Mouse (Mus musculus) forebrain, embryonic 16.5 days (tissue): ENCODE measurements around the gene Ift122. TPM values are rescaled to one million over a fixed set of nuclear protein-coding genes. Genes with fewer than 3 reads are reported as not detected.

Source experiments
- ATAC-seq: fragments of 200-750 bp; cut with Nextera tagmentation; 2 replicates; pipeline ENCODE4 v1.8.0; 2017; ENCODE audit warnings: mild to moderate bottlenecking, moderate library complexity
- H3K27ac ChIP-seq: fragments of 300-500 bp; sonication (generic); 2 replicates; pipeline ENCODE4 v1.5.1; 2014; ENCODE audit warnings: low read length, control low read depth
- H3K27me3 ChIP-seq: fragments of 300-500 bp; sonication (generic); replicated peaks from 2 replicates; pipeline ENCODE4 v1.6.1; 2014; ENCODE audit warnings: low read length; ENCODE audit not compliant: control insufficient read depth, insufficient read depth
- H3K36me3 ChIP-seq: fragments of 300-500 bp; sonication (generic); 2 replicates; pipeline ENCODE4 v1.6.1; 2014; ENCODE audit not compliant: control insufficient read depth, insufficient read depth
- H3K4me1 ChIP-seq: fragments of 300-500 bp; sonication (generic); replicated peaks from 2 replicates; pipeline ENCODE4 v1.6.1; 2014; ENCODE audit warnings: low read length; ENCODE audit not compliant: control insufficient read depth, insufficient read depth
- H3K4me2 ChIP-seq: fragments of 300-500 bp; sonication (generic); 2 replicates; pipeline ENCODE4 v1.6.1; 2014; ENCODE audit warnings: mild to moderate bottlenecking, low read length, control low read depth
- H3K4me3 ChIP-seq: fragments of 300-500 bp; sonication (generic); replicated peaks from 2 replicates; pipeline ENCODE4 v1.5.1; 2014; ENCODE audit warnings: mild to moderate bottlenecking, low read length, control low read depth
- H3K9ac ChIP-seq: fragments of 300-500 bp; sonication (generic); replicated peaks from 2 replicates; pipeline ENCODE4 v1.6.1; 2014; ENCODE audit warnings: low read depth, low read length, control low read depth
- H3K9me3 ChIP-seq: fragments of 300-500 bp; sonication (generic); 2 replicates; pipeline ENCODE4 v1.6.1; 2016; ENCODE audit warnings: low read length; ENCODE audit not compliant: control insufficient read depth
- WGBS: fragments of 180-500 bp; shearing (Covaris S2); extraction: QIAGEN DNeasy Blood & Tissue Kit; methylation state at CpG from one replicate; pipeline ENCODE4 v1.1.7; 2014; 5-methylcytosine and 5-hydroxymethylcytosine counted together
- polyA plus RNA-seq: library from polyadenylated mRNA; unstranded; fragments of >200 nt; fragmentation: Nextera tagmentation; extraction: Ambion mirVana; gene quantifications from 2 replicates; pipeline ENCODE4 v1.2.1, GENCODE M21; 2015

Ift122 gene
- polyA plus RNA-seq, 1 experiment from 2014 or later, result 32.7 TPM

DNA sequence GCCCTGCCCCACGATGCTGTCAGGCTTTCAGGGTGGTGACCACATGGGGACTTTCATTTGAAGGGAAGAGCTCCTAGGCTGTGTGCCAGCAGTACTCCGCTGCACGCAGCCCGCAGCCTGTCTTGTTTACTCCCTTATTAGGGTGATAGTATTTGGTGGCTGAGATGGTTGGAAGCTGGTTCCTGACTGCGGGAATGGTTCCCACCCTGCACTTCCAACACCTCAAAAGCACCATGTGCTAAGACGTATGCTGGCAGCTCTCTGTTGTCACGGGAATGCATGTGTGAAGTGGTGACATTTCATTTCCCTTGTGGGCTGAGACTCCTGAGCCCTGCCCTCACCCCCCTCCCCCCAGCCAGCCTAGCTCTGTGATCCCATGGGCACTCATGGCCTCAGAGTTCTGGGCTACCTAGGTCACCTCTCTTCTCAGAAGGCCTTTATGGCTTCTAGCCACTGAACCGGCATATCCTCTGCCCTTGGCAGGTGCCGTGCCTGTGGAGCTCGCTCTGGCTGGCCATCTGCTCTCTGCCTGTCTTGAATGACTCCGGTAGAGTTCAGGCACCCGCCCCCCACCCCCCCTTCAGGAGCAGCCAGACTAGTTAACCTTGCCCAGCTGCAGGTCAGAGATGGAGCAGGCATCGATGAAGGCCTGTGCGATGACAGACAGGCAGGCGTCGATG is 103.8 kb downstream of the Ift122 start:
- Histone ChIP-seq H3K4me2 (no peak overlapping the region; the same call in none of the 2 replicates), H3K4me3 (no peak overlapping the region), H3K4me1 (peaks cover 42% of the 10 kb centered on the region), H3K27ac (peak overlapping the region; percentile 31), H3K27me3 (no peaks in the 10 kb centered on the region), H3K36me3 (no peaks in the 10 kb centered on the region), H3K9ac (no peak overlapping the region), H3K9me3 (no peaks in the 10 kb centered on the region)
- peak; percentile 75 for ATAC-seq
- WGBS, result 27% methylated on average over 16 of the region's 16 CpGs

DNA sequence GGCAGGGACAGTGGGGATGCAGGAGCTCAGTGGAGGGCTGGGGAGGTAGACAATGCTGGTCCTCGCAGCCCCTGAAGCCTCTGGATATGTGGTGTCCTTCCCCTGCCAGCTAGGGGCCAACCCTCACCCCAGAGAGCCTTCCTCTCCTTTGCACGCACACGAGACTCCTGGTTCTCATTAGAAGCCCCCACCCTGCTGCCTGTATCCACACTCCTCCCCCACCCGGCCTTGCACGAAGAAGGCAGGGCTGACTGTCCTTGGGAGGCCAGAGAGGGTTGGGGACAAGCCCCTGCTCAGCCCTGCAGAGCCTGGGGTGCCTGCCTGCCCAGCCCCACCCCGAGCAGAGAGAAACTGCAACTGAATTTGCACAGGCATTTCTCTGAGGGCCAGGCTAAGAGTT is 104.4 kb downstream of the Ift122 start:
- Histone ChIP-seq H3K9ac (no peak overlapping the region; the same call in 1 of the 2 replicates), H3K9me3 (no peaks in the 10 kb centered on the region)

DNA sequence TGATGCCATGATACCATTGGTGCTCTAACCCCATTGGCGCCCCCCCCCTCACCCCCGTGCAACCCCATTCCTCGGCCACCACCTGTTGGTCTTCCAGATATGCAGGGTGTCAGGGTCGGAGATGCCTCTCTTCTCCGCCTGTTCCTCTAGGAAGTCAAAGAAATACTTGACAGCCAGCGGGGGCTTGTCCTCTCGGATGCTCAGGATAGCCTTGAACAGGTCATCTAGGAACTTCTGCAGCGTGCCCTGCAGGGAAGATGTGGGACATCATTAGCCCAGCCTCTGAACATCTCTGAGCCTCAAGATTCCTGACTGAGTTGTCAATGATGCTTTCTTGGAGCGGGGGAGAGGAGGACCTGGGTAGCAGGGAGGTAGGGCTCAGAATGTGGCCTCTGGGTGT is 105.2 kb downstream of the Ift122 start:
- Histone ChIP-seq H3K4me3 (no peak overlapping the region), H3K9ac (no peak overlapping the region), H3K9me3 (no peaks in the 10 kb centered on the region), H3K27ac (no peak overlapping the region), H3K4me2 (no peak overlapping the region), H3K27me3 (no peaks in the 10 kb centered on the region), H3K4me1 (peaks cover 37% of the 10 kb centered on the region), H3K36me3 (no peaks in the 10 kb centered on the region)
- no peak for ATAC-seq
- 94% methylated on average over 9 of the region's 9 CpGs for WGBS

More for the DNA sequence above, 104.4 kb downstream of the Ift122 start:
- H3K27me3 ChIP-seq, result no peaks in the 10 kb centered on the region
- no peak overlapping the region for H3K4me3 ChIP-seq
- no peaks in the 10 kb centered on the region for H3K36me3 ChIP-seq
- no peak overlapping the region for H3K27ac ChIP-seq
- H3K4me1 ChIP-seq, result peaks cover 42% of the 10 kb centered on the region
- no peak for ATAC-seq
- WGBS, result 47% methylated on average over 4 of the region's 6 CpGs
- no peak overlapping the region for H3K4me2 ChIP-seq

DNA sequence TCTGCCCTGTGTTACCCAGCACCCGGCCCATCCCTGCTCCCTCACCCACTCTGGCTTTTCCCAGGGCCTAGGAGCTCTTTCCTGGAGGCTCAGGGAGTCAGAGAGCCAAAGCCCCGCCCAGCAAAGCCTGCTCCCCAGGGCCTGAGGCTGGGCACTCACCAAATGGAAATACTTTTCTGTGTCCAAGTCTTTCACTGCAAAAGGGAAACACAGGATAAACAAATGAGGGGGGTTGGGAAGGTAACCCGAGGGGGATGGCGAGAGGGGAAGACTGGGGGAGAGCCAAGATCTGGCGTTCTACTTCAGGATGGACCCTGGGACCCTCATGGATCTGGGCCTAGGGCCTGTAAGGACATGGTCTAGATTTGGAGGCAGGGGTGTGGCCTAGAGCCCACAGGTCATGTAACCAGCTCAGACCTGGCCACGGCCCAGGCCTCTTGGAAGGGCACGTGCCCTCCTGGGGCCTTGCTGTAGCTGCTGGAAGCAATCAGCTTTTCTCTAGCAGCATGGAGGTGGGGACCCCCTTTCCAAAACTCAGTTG is 106.0 kb downstream of the Ift122 start:
- no peak overlapping the region for H3K27ac ChIP-seq
- H3K27me3 ChIP-seq, result no peaks in the 10 kb centered on the region
- H3K4me3 ChIP-seq, result no peak overlapping the region
- H3K9me3 ChIP-seq, result no peaks in the 10 kb centered on the region
- no peak overlapping the region for H3K9ac ChIP-seq
- no peaks in the 10 kb centered on the region for H3K36me3 ChIP-seq
- ATAC-seq, result no peak
- H3K4me2 ChIP-seq, result no peak overlapping the region
- 73% methylated on average over 7 of the region's 7 CpGs for WGBS
- H3K4me1 ChIP-seq, result peaks cover 32% of the 10 kb centered on the region

DNA sequence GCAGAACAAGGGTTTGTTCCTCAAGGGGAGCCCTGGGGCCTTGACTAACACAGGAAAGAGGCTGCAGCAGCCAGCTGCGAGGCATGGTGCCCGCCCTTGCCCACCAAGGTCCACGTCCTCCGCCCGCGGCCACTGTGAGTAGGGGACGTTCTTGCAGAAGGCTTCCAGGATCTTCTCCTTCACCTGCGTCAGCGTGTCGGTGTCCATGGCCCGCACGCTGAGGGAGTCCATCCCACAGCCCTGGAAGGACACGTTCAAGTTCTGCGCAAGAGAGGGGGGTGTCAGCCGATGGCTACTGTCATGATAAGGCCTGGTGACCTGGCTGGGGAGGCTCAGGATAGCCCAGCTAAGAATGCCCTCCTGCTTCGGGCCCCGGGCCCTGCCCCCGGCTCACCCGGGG is 107.1 kb downstream of the Ift122 start:
- no peak for ATAC-seq
- Histone ChIP-seq H3K4me2 (no peak overlapping the region), H3K36me3 (no peaks in the 10 kb centered on the region), H3K9ac (no peak overlapping the region), H3K4me3 (no peak overlapping the region), H3K27ac (no peak overlapping the region), H3K27me3 (no peaks in the 10 kb centered on the region), H3K9me3 (no peaks in the 10 kb centered on the region), H3K4me1 (peaks cover 24% of the 10 kb centered on the region)
- 93% methylated on average over 19 of the region's 19 CpGs for WGBS

DNA sequence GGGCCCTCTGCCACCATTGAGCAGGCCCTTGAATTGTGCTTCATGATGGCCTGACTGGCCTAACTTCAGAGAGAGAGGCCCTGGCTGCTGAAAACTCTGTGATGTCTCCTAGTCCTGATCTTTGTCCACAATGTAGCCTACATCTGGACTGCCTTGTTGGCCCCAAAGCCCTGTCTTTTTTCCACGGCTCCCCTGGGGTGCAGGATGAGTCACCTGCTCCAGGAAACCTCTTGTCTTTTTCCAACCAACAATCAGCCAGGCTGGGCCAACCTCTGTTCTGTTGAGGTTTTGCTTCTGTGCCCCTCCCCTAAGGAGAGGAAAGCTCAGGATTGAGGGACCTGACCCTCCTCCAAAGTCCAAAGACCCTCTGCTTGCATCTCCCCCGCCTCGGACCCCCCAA is 108.5 kb downstream of the Ift122 start:
- Histone ChIP-seq H3K4me2 (no peak overlapping the region), H3K27me3 (no peaks in the 10 kb centered on the region), H3K27ac (no peak overlapping the region), H3K36me3 (no peaks in the 10 kb centered on the region), H3K9ac (no peak overlapping the region), H3K4me1 (peaks cover 18% of the 10 kb centered on the region), H3K9me3 (no peaks in the 10 kb centered on the region), H3K4me3 (no peak overlapping the region)
- no peak for ATAC-seq
- 80% methylated on average over 3 of the region's 3 CpGs for WGBS

DNA sequence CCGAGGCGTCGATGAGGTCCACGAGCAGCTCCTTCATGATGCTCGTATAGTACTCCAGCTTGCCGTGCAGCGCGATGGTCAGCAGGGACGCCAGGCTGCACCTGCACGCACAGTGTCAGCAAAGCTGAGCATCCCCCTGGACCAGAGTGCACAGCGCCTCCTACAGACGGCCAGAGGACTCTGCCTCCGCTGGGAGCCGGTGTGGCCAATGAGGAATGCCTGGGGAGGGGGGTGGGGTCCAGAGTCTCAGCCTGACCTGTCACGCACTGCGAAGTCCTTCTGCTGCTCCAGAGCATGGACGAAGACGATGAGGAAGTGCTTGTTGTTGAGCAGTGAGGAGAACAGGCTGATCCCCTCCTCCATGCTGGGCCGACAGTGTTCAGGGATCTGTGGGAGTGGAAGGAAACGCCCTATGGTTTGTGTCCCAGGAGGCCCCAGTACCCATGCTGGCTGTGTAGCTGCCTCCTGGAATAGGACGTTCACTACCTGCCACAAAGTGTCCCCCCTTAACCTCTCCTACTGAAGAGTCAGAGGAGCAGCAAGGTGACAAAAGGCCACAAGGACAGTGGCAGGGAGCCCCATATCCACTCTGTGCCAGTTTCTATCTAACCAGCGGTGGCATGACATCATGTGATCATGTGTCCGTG is 109.3 kb downstream of the Ift122 start:
- Histone ChIP-seq H3K27me3 (no peaks in the 10 kb centered on the region), H3K4me1 (peaks cover 10% of the 10 kb centered on the region), H3K4me2 (no peak overlapping the region), H3K4me3 (no peak overlapping the region), H3K36me3 (no peaks in the 10 kb centered on the region), H3K9me3 (no peaks in the 10 kb centered on the region), H3K9ac (no peak overlapping the region), H3K27ac (no peak overlapping the region)
- no peak for ATAC-seq
- 38% methylated on average over 23 of the region's 23 CpGs for whole genome bisulfite sequencing

DNA sequence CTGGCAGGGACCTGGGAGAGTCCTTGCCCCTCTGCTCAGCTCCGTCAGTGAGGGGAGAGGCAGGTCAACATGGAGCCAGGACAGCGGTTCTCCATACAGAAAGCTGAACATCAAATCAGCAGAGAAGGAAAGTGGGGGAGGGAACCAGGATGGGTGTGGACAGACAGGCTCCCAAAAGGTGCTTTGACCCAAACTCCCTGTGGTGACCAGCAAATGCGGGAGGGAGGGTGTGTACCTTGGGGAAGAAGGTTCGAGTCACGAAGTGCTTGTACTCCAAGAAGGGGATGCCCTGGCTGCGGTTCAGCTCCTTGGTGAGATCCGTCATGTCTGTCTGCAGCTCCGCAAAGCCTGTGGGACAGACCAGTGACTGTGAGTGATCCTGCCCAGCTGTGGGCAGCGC is 110.4 kb downstream of the Ift122 start:
- H3K4me1 ChIP-seq, result peaks cover 4% of the 10 kb centered on the region
- H3K4me3 ChIP-seq, result no peak overlapping the region
- H3K27ac ChIP-seq, result no peak overlapping the region
- no peaks in the 10 kb centered on the region for H3K36me3 ChIP-seq
- 83% methylated on average over 9 of the region's 9 CpGs for WGBS
- no peak overlapping the region for H3K4me2 ChIP-seq
- no peaks in the 10 kb centered on the region for H3K27me3 ChIP-seq
- H3K9me3 ChIP-seq, result no peaks in the 10 kb centered on the region
- ATAC-seq, result no peak
- H3K9ac ChIP-seq, result no peak overlapping the region

DNA sequence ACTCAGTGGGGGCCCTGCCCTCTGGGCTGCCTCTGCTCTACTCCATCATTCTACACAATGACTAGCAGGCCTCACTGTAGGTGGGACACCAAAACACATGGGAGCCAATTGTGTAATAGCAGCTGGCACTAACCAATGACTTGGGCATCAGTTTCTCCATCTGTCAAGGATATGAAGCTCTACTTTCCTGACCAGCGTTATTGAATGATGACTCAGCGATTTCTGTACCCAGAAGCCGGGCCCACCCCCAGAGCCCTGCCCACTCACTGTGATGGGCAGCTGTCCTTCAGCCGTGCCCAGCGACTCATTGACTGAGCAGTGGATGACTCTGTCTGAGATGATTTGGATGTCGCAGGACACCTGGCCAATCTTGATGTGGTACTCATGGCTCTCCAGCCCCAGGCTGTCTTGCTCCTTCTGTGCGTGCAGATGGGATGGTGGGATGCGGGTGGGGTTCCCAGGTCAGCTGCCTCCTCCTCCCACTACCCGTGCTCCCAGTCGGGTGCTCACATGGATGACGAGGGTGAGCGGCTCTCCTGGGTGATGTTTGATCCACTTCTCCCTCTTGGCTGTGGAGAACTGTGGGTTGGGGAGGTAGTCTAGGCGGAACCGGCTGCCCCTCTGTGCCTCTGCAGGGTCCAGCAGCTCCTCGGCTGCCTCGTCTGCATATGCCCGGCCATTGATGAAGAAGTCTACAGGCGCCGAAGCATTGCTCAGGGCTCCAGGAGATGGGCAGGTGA is 113.1 kb downstream of the Ift122 start:
- 94% methylated on average over 19 of the region's 19 CpGs for WGBS
- no peak for ATAC-seq
- H3K36me3 ChIP-seq, result no peaks in the 10 kb centered on the region
- H3K4me1 ChIP-seq, result peaks cover 3% of the 10 kb centered on the region
- H3K27me3 ChIP-seq, result no peaks in the 10 kb centered on the region
- H3K4me2 ChIP-seq, result no peak overlapping the region
- no peak overlapping the region for H3K9ac ChIP-seq
- no peak overlapping the region for H3K4me3 ChIP-seq
- H3K27ac ChIP-seq, result no peak overlapping the region
- no peaks in the 10 kb centered on the region for H3K9me3 ChIP-seq
